Mouse (Mus musculus): Measurements from ENCODE around the gene Zdhhc20. TPM values are rescaled to one million over a fixed set of nuclear protein-coding genes. Genes with fewer than 3 reads are reported as not detected.
A peak's percentile ranks its signal among the peaks of the same experiment; 100 is the strongest.
"Not testable (repeated sequence)": the region's sequence is repeated elsewhere in the genome, so short reads cannot be mapped to it uniquely, and the experiment has no call there.

The Zdhhc20 gene
- 26.9 and 30.9 TPM in 2 replicates for polyA plus RNA-seq (2012; rRNA removed)

GRCm38 (mm10) chr14:57890011-57890842 is at the start of gene Zdhhc20:
TSS of gene Zdhhc20 (minus strand) at chr14:57890276.
- peak; percentile 88 to 95 for DNase-seq (ENCODE audit: extremely low spot score in 1 of 2, low spot score in 1 of 2)

DNA sequence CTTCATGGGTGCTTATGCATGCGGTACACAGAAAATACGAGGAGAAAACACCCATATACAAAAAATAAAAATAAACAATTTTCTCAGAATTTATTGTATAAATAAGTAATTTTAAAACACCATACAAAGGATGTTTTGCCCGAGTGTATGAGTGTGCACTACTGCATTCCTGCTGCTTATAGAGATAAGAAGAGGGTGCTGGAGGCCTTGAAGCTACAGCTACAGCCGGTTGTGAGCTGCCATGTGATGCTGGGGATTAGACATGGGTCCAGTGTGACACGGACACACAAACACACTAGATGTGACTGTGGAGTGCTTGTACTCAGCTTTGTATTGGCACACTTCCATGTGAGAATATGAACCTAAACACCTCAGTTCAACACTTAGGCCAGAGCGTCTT is 47.2 kb upstream of the Zdhhc20 start:
- no peak for DNase-seq (ENCODE audit: extremely low spot score in 1 of 2, low spot score in 1 of 2)

DNA sequence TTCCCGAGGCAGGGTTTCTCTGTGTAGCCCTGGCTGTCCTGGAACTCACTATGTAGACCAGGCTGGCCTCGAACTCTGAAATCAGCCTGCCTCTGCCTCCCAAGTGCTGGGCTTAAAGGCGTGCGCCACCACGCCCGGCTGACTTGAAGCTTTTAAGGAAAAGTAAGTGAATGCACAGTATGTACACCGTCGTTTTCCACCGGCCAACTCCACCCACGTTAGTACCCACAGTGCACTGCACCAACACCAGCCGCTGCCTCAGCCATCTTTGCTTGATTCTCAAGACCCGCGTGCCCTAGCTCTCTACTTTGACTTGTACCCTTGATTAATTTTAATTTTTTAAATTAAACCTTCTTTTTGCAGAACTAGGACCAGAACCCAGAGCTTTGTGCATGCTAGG is 44.6 kb upstream of the Zdhhc20 start:
- no peak for DNase-seq (ENCODE audit: extremely low spot score in 1 of 2, low spot score in 1 of 2)

DNA sequence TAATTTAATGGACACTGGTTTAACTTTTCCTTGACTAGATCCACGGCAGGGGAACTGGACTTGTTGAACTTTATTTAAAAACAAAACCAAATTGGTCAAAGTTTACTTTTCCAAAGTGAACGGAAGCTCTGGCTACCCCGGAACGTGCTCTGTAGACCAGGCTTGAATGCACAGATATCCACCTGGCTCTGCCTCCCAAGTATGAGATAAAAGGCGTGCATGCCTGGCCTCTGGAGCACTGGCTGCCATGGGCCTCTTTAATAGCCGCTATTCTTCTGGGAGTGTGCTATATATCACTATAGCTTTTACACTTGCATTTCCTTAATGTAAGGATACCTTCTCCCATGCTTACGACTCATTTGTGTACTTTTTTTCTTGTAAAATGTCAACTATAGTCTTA is 43.5 kb upstream of the Zdhhc20 start:
- no peak for DNase-seq (ENCODE audit: extremely low spot score in 1 of 2, low spot score in 1 of 2)

- DNase-seq (ENCODE audit: extremely low spot score in 1 of 2, low spot score in 1 of 2) = no peak
Observed at GRCm38 (mm10) chr14:57932881-57933443, 42.9 kb upstream of the Zdhhc20 start.

GRCm38 (mm10) chr14:57921428-57922131 is 31.5 kb upstream of the Zdhhc20 start:
- peak; percentile 21 to 24 for DNase-seq (ENCODE audit: extremely low spot score in 1 of 2, low spot score in 1 of 2)

- peak in 1 of 2 experiments; percentile 42 for DNase-seq (ENCODE audit: extremely low spot score in 1 of 2, low spot score in 1 of 2)
Observed at GRCm38 (mm10) chr14:57920568-57921310, 30.7 kb upstream of the Zdhhc20 start.

GRCm38 (mm10) chr14:57919148-57919875 is 29.2 kb upstream of the Zdhhc20 start:
- DNase-seq (ENCODE audit: extremely low spot score in 1 of 2, low spot score in 1 of 2) = no peak

DNA sequence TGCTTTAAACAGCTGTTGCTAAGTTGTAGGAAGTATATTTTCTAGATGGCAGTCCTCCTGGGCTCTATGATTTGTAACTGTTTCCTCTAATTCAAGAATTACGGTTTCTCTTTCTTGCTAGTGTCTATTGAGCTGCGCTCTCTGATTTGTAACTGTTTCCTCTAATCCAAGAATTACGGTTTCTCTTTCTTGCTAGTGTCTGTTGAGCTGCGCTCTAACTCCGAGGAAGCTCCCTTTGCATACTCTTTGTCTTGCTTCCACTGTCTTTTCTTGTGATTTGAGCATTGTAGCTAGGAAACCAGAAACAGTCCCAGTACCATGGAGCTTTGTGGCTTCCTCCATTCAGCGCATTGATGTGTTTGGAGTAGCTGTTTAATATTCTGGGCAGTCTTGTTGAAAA is 25.3 kb upstream of the Zdhhc20 start:
- DNase-seq (ENCODE audit: extremely low spot score in 1 of 2, low spot score in 1 of 2) = no peak

- not testable (repeated sequence) for DNase-seq (ENCODE audit: extremely low spot score in 1 of 2, low spot score in 1 of 2)
Observed at GRCm38 (mm10) chr14:57912211-57913007, 22.3 kb upstream of the Zdhhc20 start.

DNA sequence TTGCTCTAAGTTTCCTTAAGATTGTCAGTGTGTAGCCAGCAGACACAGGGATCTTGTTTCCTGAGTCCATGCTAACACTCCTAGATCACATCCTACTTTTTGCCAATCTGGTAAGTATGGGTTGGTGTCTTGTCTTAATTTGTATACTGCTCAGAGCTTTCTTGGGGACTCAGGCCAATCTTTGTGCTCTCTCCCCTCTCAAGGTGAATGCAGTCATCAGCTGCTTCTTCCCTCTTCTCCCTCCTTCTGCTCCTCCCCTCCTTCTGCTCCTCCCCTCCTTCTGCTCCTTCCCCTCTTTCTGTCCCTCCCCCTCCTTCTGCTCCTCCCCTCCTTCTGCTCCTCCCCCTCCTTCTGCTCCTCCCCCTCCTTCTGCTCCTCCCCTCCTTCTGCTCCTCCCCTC is 21.7 kb upstream of the Zdhhc20 start:
- not testable (repeated sequence) for DNase-seq (ENCODE audit: extremely low spot score in 1 of 2, low spot score in 1 of 2)

GRCm38 (mm10) chr14:57911316-57911715 is 21.2 kb upstream of the Zdhhc20 start:
- DNase-seq (ENCODE audit: extremely low spot score in 1 of 2, low spot score in 1 of 2) = no peak

GRCm38 (mm10) chr14:57910501-57911068 is 20.5 kb upstream of the Zdhhc20 start:
- DNase-seq (ENCODE audit: extremely low spot score in 1 of 2, low spot score in 1 of 2) = peak; percentile 63 to 94

- DNase-seq (ENCODE audit: extremely low spot score in 1 of 2, low spot score in 1 of 2) = no peak
Observed at GRCm38 (mm10) chr14:57909297-57909696, 19.2 kb upstream of the Zdhhc20 start.

DNA sequence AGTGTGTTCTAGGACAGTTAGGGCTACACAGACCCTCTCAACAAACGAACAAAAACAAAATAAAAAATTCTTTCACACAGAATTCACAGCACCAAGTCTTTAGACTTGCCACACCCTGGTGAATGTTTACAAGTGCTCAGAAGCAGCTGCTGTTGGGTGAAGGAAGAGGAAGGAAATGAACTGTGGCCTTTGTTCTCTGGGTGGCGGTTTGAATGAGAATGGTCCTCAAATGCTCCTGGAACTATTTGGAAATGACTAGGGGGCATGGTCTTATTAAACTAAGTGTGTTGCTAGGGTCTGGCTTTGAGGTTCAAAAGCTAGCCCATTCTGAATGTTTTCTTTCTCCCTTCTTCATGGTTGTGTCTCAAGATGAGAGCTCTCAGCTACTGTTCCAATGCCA is 18.4 kb upstream of the Zdhhc20 start:
- DNase-seq (ENCODE audit: extremely low spot score in 1 of 2, low spot score in 1 of 2) = no peak

- DNase-seq (ENCODE audit: extremely low spot score in 1 of 2, low spot score in 1 of 2) = no peak
Observed at GRCm38 (mm10) chr14:57901998-57902397, 11.9 kb upstream of the Zdhhc20 start.

- no peak for DNase-seq (ENCODE audit: extremely low spot score in 1 of 2, low spot score in 1 of 2)
Observed at GRCm38 (mm10) chr14:57896882-57897281, 6.8 kb upstream of the Zdhhc20 start.

DNA sequence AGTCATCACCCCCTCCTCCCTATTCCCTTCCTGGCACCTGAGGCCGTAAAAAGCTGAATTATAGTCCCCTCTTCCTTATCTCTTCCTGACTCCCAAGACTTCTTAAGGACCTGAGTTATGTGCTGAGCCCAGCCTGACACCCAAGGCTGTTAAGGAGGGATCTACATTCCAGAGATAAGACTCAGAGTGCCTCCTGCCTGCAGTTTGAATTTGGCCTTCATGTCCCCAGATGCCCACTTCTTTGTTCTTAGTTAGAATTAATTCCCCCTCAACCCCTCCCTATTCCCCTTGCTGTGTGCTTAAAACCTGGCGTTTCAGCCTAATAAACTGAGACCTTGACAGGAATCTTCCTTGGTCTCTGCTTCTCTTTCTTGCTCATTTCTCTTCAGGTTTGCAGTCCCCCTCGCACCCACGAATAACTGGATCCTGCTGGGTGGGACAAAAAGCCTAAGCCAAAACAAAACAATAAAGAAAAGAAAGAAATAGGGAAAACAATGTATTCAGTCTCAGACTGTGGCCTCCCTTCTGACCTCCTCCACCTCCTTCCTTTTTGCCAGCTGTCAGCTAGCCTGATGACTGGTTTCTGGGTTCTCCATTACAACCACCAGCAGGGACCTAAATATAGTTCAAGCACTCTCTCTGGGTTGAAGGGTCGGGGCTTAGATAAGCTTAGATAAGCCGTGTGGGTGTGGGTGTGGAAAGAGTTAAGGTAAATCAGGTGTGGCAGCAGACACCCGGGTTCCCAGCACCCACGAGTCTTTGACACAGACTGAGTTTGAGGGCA is 6.2 kb upstream of the Zdhhc20 start:
- not testable (repeated sequence) for DNase-seq (ENCODE audit: extremely low spot score in 1 of 2, low spot score in 1 of 2)

All from frontal cortex, adult 2 months (tissue).